Mouse (Mus musculus) G1E (cell line): ENCODE data around the gene Ano2.

Experiments
- CTCF ChIP-seq: IDR thresholded peaks from 2 replicates; pipeline ENCODE4 v1.5.1; 2012; ENCODE audit warnings: low read depth, low read length, inconsistent platforms, mixed read lengths
- GATA1 ChIP-seq: IDR thresholded peaks from 2 replicates; pipeline ENCODE4 v1.6.1; 2012; ENCODE audit warnings: borderline replicate concordance, low read length, inconsistent platforms, mixed read lengths
- POLR2AphosphoS5 ChIP-seq: IDR thresholded peaks from 2 replicates; pipeline ENCODE4 v1.6.1; 2012; ENCODE audit warnings: low read depth, low read length, inconsistent platforms; ENCODE audit not compliant: insufficient replicate concordance
- TAL1 ChIP-seq: conservative IDR thresholded peaks from 2 replicates; pipeline ENCODE4 v1.6.1; 2012; ENCODE audit warnings: low read depth, low read length, inconsistent platforms, mixed read lengths

DNA sequence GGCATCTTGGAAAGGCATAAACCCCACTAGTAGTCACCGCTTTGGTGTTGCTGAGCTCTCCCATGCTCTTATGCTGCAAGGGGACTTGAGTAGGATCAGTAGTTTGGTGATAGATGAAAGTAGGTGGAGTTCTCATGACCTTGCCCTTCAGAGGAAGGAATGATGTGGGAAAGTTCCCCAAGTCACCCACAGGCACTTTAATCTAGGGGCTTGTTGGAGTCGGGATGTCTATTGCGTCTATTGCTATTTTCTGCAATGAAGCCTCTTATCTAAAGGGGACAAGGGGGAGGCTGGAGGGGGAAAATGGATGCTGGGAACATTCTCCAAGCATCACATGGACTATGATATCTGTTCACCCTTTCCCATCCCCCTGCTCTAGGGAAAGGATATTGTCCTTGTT is 235.6 kb downstream of the Ano2 start:
- TF ChIP-seq CTCF = no peak
- no peak for TF ChIP-seq TAL1
- TF ChIP-seq POLR2AphosphoS5 = no peak
- TF ChIP-seq GATA1 = no peak
